In the genomic region with DNA sequence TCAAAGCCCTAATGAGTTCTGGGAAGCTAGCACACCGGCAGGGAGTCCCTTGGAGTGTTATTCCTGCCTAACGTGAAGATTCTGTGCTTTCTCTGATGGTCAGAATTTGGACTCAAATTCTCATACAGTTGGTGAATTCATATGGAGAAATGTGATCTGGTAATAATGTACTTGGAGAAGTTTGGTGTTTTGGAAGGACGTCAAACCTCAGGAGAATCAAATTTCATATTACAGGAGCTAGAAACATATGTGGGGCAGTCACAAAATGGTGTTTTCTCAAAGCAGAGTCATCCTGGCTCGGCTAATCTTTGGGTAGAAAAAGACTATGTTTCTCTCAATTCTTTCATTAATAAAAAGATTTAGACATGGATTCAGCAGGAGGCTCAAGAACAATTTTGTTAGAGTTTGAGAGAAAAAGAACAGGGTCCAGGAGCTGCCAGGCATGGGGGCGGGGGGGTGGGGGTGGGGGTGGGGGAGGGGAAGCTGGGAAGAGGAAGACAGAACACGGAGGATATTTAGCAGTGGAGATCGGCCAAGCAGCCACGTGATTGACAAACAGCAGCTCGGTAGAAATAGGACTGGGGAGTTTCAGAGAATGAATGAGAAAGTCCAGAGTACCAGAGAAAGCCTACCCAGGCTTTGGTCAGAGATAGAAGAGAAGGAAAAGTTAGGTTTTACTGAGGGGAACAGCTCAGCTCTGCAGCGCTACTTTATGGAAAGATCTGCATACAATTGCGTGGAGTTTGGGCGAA, we compare ENCODE assay signal across 14 mouse cellular contexts.
DNase-seq lines count a peak whose midpoint lies in the region; ATAC-seq lines count a peak whose summit lies in the region.
"Had no signal": no experiment of that assay in that cellular context is flagged by ENCODE, and none has a peak within 500 bp of the region (broad histone marks: within the 10 kb centered on the region; RNA-seq: fewer than 3 reads in every experiment).

No protein-coding gene starts in this region.

- no peaks in the 10 kb centered on the region for H3K27me3 ChIP-seq in heart, embryonic 10.5 days (ENCODE audit: insufficient read depth, poor library complexity, severe bottlenecking)
- H3K27me3 ChIP-seq in heart, embryonic 14.5 days (ENCODE audit: control insufficient read depth, insufficient read depth, low read length) = no peaks in the 10 kb centered on the region
- no peaks in the 10 kb centered on the region for H3K27me3 ChIP-seq in liver, embryonic 13.5 days

- H3K4me2 ChIP-seq in heart, embryonic 14.5 days (ENCODE audit: low read length) = peak overlapping the region; percentile 43
- H3K4me2 ChIP-seq in liver, embryonic 13.5 days = 0 out of 2 replicates have a peak overlapping the region, but pooled peaks have one; percentile 1

- DNase-seq in heart, embryonic 10.5 days (ENCODE audit: low spot score) = peak; percentile 68
- DNase-seq in heart, postnatal 4 days = no peak
- peak; percentile 13 for DNase-seq in lung, postnatal 14 days
- DNase-seq in lung, postnatal 10 days = no peak
- DNase-seq in liver, embryonic 13.5 days = no peak
- no peak for DNase-seq in left cerebral cortex, adult 9 months (ENCODE audit: low spot score in 2 of 2)
- no peak for DNase-seq in adrenal gland, postnatal 10 days
- DNase-seq: B cell, adult 2 months; cerebellum, adult 8-10 months; forebrain, postnatal 0 days; kidney, adult 8-10 months; thymus, adult 2 months had no signal

- H3K4me1 ChIP-seq in heart, embryonic 10.5 days = peaks cover 11% of the 10 kb centered on the region
- peaks cover 6 to 10% of the 10 kb centered on the region in 2 experiments; a peak in 3 of 4 replicates for H3K4me1 ChIP-seq in heart, embryonic 14.5 days (ENCODE audit: control insufficient read depth in 2 of 2, insufficient read depth in 2 of 2, low read length in 2 of 2)
- H3K4me1 ChIP-seq in liver, embryonic 13.5 days (replicated peaks) = peaks cover 13% of the 10 kb centered on the region; the same call in 1 of the 2 replicates

- 0 out of 2 replicates have a peak, but pooled peaks have one; percentile 26 for ATAC-seq in heart, embryonic 14.5 days (ENCODE audit: insufficient number of reproducible peaks, insufficient read depth, low FRiP score, low read depth)
- no peak for ATAC-seq in liver, embryonic 13.5 days (ENCODE audit: low read depth)
- ATAC-seq: forebrain, postnatal 0 days had no signal

- H3K9ac ChIP-seq in heart, embryonic 14.5 days (ENCODE audit: low read length) = no peak overlapping the region
- no peak overlapping the region for H3K9ac ChIP-seq in liver, embryonic 13.5 days
- H3K9ac ChIP-seq: forebrain, postnatal 0 days had no signal

- no peaks in the 10 kb centered on the region for H3K9me3 ChIP-seq in heart, embryonic 10.5 days
- peaks cover 4% of the 10 kb centered on the region; the same call in 1 of the 2 replicates for H3K9me3 ChIP-seq in heart, embryonic 14.5 days (ENCODE audit: control insufficient read depth, low read length)
- H3K9me3 ChIP-seq in liver, embryonic 13.5 days (replicated peaks) = no peaks in the 10 kb centered on the region
- H3K9me3 ChIP-seq: G1E had no signal

- H3K27ac ChIP-seq in heart, embryonic 10.5 days = peak overlapping the region; percentile 29; the same call in 1 of the 2 replicates
- peak overlapping the region in 1 of 2 experiments; percentile 47; a peak in 2 of 4 replicates for H3K27ac ChIP-seq in heart, embryonic 14.5 days (replicated peaks in 1 of 2; ENCODE audit: control insufficient read depth in 1 of 2, insufficient read depth in 1 of 2, low read depth in 2 of 2, low read length in 2 of 2)
- no peak overlapping the region for H3K27ac ChIP-seq in liver, embryonic 13.5 days

- no peaks in the 10 kb centered on the region for H3K36me3 ChIP-seq in heart, embryonic 10.5 days
- no peaks in the 10 kb centered on the region for H3K36me3 ChIP-seq in heart, embryonic 14.5 days (ENCODE audit: control insufficient read depth, insufficient read depth, low read length)
- no peaks in the 10 kb centered on the region for H3K36me3 ChIP-seq in liver, embryonic 13.5 days
- H3K36me3 ChIP-seq: G1E had no signal

- WGBS in heart, embryonic 10.5 days = 40% methylated on average over 12 of the region's 12 CpGs
- 33% methylated on average over 12 of the region's 12 CpGs for WGBS in heart, embryonic 14.5 days
- 40% methylated on average over 12 of the region's 12 CpGs for WGBS in liver, embryonic 13.5 days (ENCODE audit: insufficient replicate concordance)

- 0 out of 2 replicates have a peak overlapping the region, but pooled peaks have one; percentile 8 for H3K4me3 ChIP-seq in heart, embryonic 10.5 days
- H3K4me3 ChIP-seq in heart, embryonic 14.5 days (ENCODE audit: control insufficient read depth in 1 of 2, insufficient read depth in 1 of 2, low read depth in 1 of 2, low read length in 2 of 2) = 0 out of 4 replicates have a peak overlapping the region, but pooled peaks of 1 of the 2 experiments have one; percentile 8
- no peak overlapping the region for H3K4me3 ChIP-seq in liver, embryonic 13.5 days (replicated peaks)

Comparison
In these comparisons a context has a peak if more than half of its experiments do, and no peak if none do; other contexts are left out.
1. DNase-seq: peak in heart, embryonic 10.5 days (single experiment) and lung, postnatal 14 days (single experiment); none in heart, postnatal 4 days (single experiment), lung, postnatal 10 days (single experiment), liver, embryonic 13.5 days (single experiment), left cerebral cortex, adult 9 months (0 of 2) and adrenal gland, postnatal 10 days (single experiment).